Comparison of ENCODE assay signal across 8 mouse cellular contexts in genomic region chr16:52031712-52032251, GRCm38 (mm10). TPM values are rescaled to one million over a fixed set of nuclear protein-coding genes. Genes with fewer than 3 reads are reported as not detected.
A peak's percentile ranks its signal among the peaks of the same experiment; 100 is the strongest.
DNase-seq lines count a peak whose midpoint lies in the region; ATAC-seq lines count a peak whose summit lies in the region.

No protein-coding gene starts in this region.

- no peaks in the 10 kb centered on the region; the same call in 1 of the 2 replicates for H3K36me3 ChIP-seq in intestine, embryonic 15.5 days

- peak overlapping the region; percentile 75 for H3K9ac ChIP-seq in intestine, embryonic 15.5 days

- intact Hi-C loops in left cerebral cortex, postnatal 14 days (cut with DNase I), result loop anchor here (5.0 kb wide), 1 partner anchor 714 kb away; no protein-coding TSS in a partner anchor

- under 1% methylated on average over 34 of the region's 37 CpGs for WGBS in intestine, embryonic 15.5 days

- peak; percentile 90 to 91 for DNase-seq in adrenal gland, adult 18-20 months (ENCODE audit: low spot score in 2 of 2)
- DNase-seq in embryo, embryonic 10.5 days (ENCODE audit: low spot score), result peak; percentile 79
- peak; percentile 93 for DNase-seq in gastrocnemius, postnatal 25 days
- DNase-seq in left cerebral cortex, postnatal 14 days (ENCODE audit: low spot score in 2 of 2), result peak; percentile 83
- peak; percentile 88 for DNase-seq in right cerebral cortex, postnatal 4 days

- peaks cover 2% of the 10 kb centered on the region; the same call in 1 of the 2 replicates for H3K4me1 ChIP-seq in intestine, embryonic 15.5 days (replicated peaks)

- H3K9me3 ChIP-seq in intestine, embryonic 15.5 days, result no peaks in the 10 kb centered on the region

- peak overlapping the region; percentile 63 for H3K4me3 ChIP-seq in intestine, embryonic 15.5 days (replicated peaks)

- no peaks in the 10 kb centered on the region for H3K27me3 ChIP-seq in intestine, embryonic 15.5 days (replicated peaks)

- peak overlapping the region; percentile 93 for H3K27ac ChIP-seq in intestine, embryonic 15.5 days

- peak overlapping the region; percentile 65 for H3K4me2 ChIP-seq in intestine, embryonic 15.5 days (replicated peaks)

- peak; percentile 88 for ATAC-seq in intestine, embryonic 15.5 days
- ATAC-seq in megakaryocyte-erythroid progenitor cell, adult 5-6 weeks (replicated peaks; ENCODE audit: low FRiP score, low TSS enrichment, poor library complexity, severe bottlenecking), result peak; percentile 74
- no peak for ATAC-seq in activated CD4-positive, CD25-positive, alpha-beta regulatory T cell, adult 4 months

RNA-seq across cellular contexts. Expression of gene Cblb, which starts 0.8 kb away (rescaled TPM):
- total RNA-seq in adrenal gland, adult 18-20 months (2021), result 10 to 100 TPM; 42.3 to 50.2 TPM
- 10 to 100 TPM; 11.5 to 14.8 TPM for total RNA-seq in gastrocnemius, postnatal 25 days (2021)
- polyA plus RNA-seq in intestine, embryonic 15.5 days (2015; fragmentation: Nextera tagmentation; extraction: Ambion mirVana), result 6.4 and 7.0 TPM in 2 replicates
- 10 to 100 TPM; 20.2 TPM for total RNA-seq in left cerebral cortex, postnatal 14 days (2021)
- total RNA-seq in megakaryocyte-erythroid progenitor cell, adult 5-6 weeks (2014; fragmentation: Nextera tagmentation), result 19.9 and 21.9 TPM in 2 replicates
- 8.8 and 10.2 TPM in 2 replicates for total RNA-seq in megakaryocyte-erythroid progenitor cell, adult 5-6 weeks (2017)
- 10 to 100 TPM; 37.4 to 38.3 TPM for polyA plus RNA-seq in activated CD4-positive, CD25-positive, alpha-beta regulatory T cell, adult 4 months (2017; shearing (Covaris generic))
